In genomic region chr4:143021242-143021881, GRCm38 (mm10) we compare ENCODE assay signal across 9 mouse cellular contexts.
DNase-seq lines count a peak whose midpoint lies in the region; ATAC-seq and TF ChIP-seq lines count a peak whose summit lies in the region.
"Had no signal": no experiment of that assay in that cellular context is flagged by ENCODE, and none has a peak within 500 bp of the region (broad histone marks: within the 10 kb centered on the region; RNA-seq: fewer than 3 reads in every experiment).

No protein-coding gene starts in this region.

- H3K27me3 ChIP-seq in hindbrain, embryonic 10.5 days (ENCODE audit: insufficient read depth, poor library complexity, severe bottlenecking) = peaks cover 13% of the 10 kb centered on the region

- peak; percentile 34; the same call in 1 of the 2 replicates for TF ChIP-seq CTCF in embryonic fibroblast, embryonic 13.5 days (IDR thresholded peaks at IDR 0.05; ENCODE audit: borderline replicate concordance, insufficient read depth, low read length)

- H3K4me1 ChIP-seq in embryonic fibroblast, embryonic 13.5 days (ENCODE audit: control insufficient read depth, insufficient read depth, low read length) = no peaks in the 10 kb centered on the region
- peaks cover 15% of the 10 kb centered on the region for H3K4me1 ChIP-seq in hindbrain, embryonic 10.5 days (replicated peaks)

- DNase-seq in CD4-positive, CD25-positive, alpha-beta regulatory T cell, adult 2 months (ENCODE audit: low read depth, low spot score) = peak; percentile 31
- peak; percentile 30 for DNase-seq in c-Kit-positive CD71-negative TER-119-negative erythroid progenitor cells, embryonic 14.5 days (ENCODE audit: low read depth)
- DNase-seq in hindbrain, embryonic 10.5 days (ENCODE audit: low spot score) = peak; percentile 62
- DNase-seq in layer of hippocampus, postnatal 25 days (ENCODE audit: extremely low spot score in 1 of 2, low spot score in 1 of 2) = peak; percentile 51 to 87
- DNase-seq in right cerebral cortex, postnatal 14 days = peak; percentile 80

- no peak overlapping the region for H3K4me3 ChIP-seq in embryonic fibroblast, embryonic 13.5 days (ENCODE audit: insufficient read depth, low read length)
- no peak overlapping the region for H3K4me3 ChIP-seq in hindbrain, embryonic 10.5 days
- H3K4me3 ChIP-seq: limb, embryonic 15.5 days had no signal

- TF ChIP-seq POLR2A in embryonic fibroblast, embryonic 13.5 days (IDR thresholded peaks at IDR 0.05; ENCODE audit: low read depth, low read length) = no peak

- WGBS in hindbrain, embryonic 10.5 days = 45% methylated on average over 10 of the region's 10 CpGs

- H3K27ac ChIP-seq in embryonic fibroblast, embryonic 13.5 days (ENCODE audit: insufficient read depth, low read length) = no peak overlapping the region
- no peak overlapping the region for H3K27ac ChIP-seq in hindbrain, embryonic 10.5 days
- H3K27ac ChIP-seq: limb, embryonic 15.5 days had no signal

- no peaks in the 10 kb centered on the region for H3K36me3 ChIP-seq in hindbrain, embryonic 10.5 days
- H3K36me3 ChIP-seq: limb, embryonic 15.5 days had no signal

- 0 out of 2 replicates have a peak, but pooled peaks cover 5% of the 10 kb centered on the region for H3K9me3 ChIP-seq in hindbrain, embryonic 10.5 days
- H3K9me3 ChIP-seq: limb, embryonic 15.5 days had no signal

- ATAC-seq in CD4-positive, CD25-positive, alpha-beta regulatory T cell, adult 4 months = no peak
- ATAC-seq in megakaryocyte progenitor cell, adult 5-6 weeks (replicated peaks; ENCODE audit: poor library complexity) = peak; percentile 94

Comparison
In these comparisons a context has a peak if more than half of its experiments do, and no peak if none do; other contexts are left out.
1. DNase-seq: peak in every context shown above with its lines; median percentile 80 in right cerebral cortex, postnatal 14 days; 69 in layer of hippocampus, postnatal 25 days; 62 in hindbrain, embryonic 10.5 days; 31 in CD4-positive, CD25-positive, alpha-beta regulatory T cell, adult 2 months; 30 in c-Kit-positive CD71-negative TER-119-negative erythroid progenitor cells, embryonic 14.5 days.